ENCODE assay signal across 8 mouse cellular contexts in genomic region chr7:99539201-99539891, GRCm38 (mm10). TPM values are rescaled to one million over a fixed set of nuclear protein-coding genes. Genes with fewer than 3 reads are reported as not detected.
DNase-seq lines count a peak whose midpoint lies in the region; ATAC-seq and TF ChIP-seq lines count a peak whose summit lies in the region.

No protein-coding gene starts in this region.

- no peak for ATAC-seq in embryonic facial prominence, embryonic 14.5 days (ENCODE audit: low read depth)
- no peak for ATAC-seq in stomach, embryonic 16.5 days (ENCODE audit: insufficient read depth, low FRiP score)
- ATAC-seq in monocyte, adult 5-6 weeks (replicated peaks; ENCODE audit: insufficient number of reproducible peaks, low FRiP score, low TSS enrichment, poor library complexity, severe bottlenecking) = no peak

- no peaks in the 10 kb centered on the region for H3K27me3 ChIP-seq in embryonic facial prominence, embryonic 14.5 days (replicated peaks; ENCODE audit: control insufficient read depth, insufficient read depth, low read length)
- no peaks in the 10 kb centered on the region for H3K27me3 ChIP-seq in stomach, embryonic 16.5 days (ENCODE audit: control insufficient read depth, insufficient read depth, low read length)

- peaks cover 14% of the 10 kb centered on the region; the same call in 1 of the 2 replicates for H3K4me1 ChIP-seq in embryonic facial prominence, embryonic 14.5 days (ENCODE audit: control insufficient read depth, insufficient read depth, low read length)
- H3K4me1 ChIP-seq in stomach, embryonic 16.5 days (ENCODE audit: control insufficient read depth, insufficient read depth, low read length) = peaks cover 54% of the 10 kb centered on the region

- peak overlapping the region; percentile 13; the same call in 1 of the 2 replicates for H3K4me2 ChIP-seq in embryonic facial prominence, embryonic 14.5 days (ENCODE audit: low read depth, low read length)
- H3K4me2 ChIP-seq in stomach, embryonic 16.5 days (ENCODE audit: low read depth, low read length) = peak overlapping the region; percentile 26

- H3K9ac ChIP-seq in embryonic facial prominence, embryonic 14.5 days (ENCODE audit: low read depth, low read length) = no peak overlapping the region
- H3K9ac ChIP-seq in stomach, embryonic 16.5 days (ENCODE audit: low read length) = peak overlapping the region; percentile 44; the same call in 1 of the 2 replicates

- no peaks in the 10 kb centered on the region for H3K36me3 ChIP-seq in embryonic facial prominence, embryonic 14.5 days (ENCODE audit: control insufficient read depth, insufficient read depth, low read length)
- no peaks in the 10 kb centered on the region for H3K36me3 ChIP-seq in stomach, embryonic 16.5 days (ENCODE audit: control insufficient read depth, insufficient read depth, low read length)

- intact Hi-C loops in left cerebral cortex, adult 2 months (cut with DNase I) = no loop called here
- intact Hi-C loops in heart, postnatal 25 days (cut with DNase I) = loop anchor here (5.0 kb wide), 1 partner anchor 37 kb away; no protein-coding TSS in a partner anchor

- peak overlapping the region; percentile 19 for H3K4me3 ChIP-seq in left cerebral cortex, adult 2 months
- H3K4me3 ChIP-seq in embryonic facial prominence, embryonic 14.5 days (ENCODE audit: low read depth, low read length) = no peak overlapping the region
- no peak overlapping the region for H3K4me3 ChIP-seq in stomach, embryonic 16.5 days (replicated peaks; ENCODE audit: low read length)

- no peak for TF ChIP-seq CTCF in left cerebral cortex, adult 2 months (IDR thresholded peaks at IDR 0.05)

- peak overlapping the region; percentile 56 for H3K27ac ChIP-seq in left cerebral cortex, adult 2 months
- no peak overlapping the region for H3K27ac ChIP-seq in embryonic facial prominence, embryonic 14.5 days (replicated peaks; ENCODE audit: low read depth, low read length)
- H3K27ac ChIP-seq in stomach, embryonic 16.5 days (ENCODE audit: low read length) = peak overlapping the region; percentile 36

- DNase-seq in left cerebral cortex, adult 2 months (ENCODE audit: extremely low spot score in 1 of 2, low spot score in 2 of 2) = peak in 1 of 2 experiments; percentile 52
- DNase-seq in left cerebral cortex, adult 11 months (ENCODE audit: low spot score) = no peak
- peak; percentile 71 for DNase-seq in embryonic facial prominence, embryonic 14.5 days (ENCODE audit: low spot score)
- DNase-seq in heart, postnatal 25 days (ENCODE audit: low spot score) = peak; percentile 71
- peak; percentile 67 to 72 for DNase-seq in kidney, postnatal 36 days
- peak; percentile 72 to 88 for DNase-seq in lung, postnatal 4 days

- no peaks in the 10 kb centered on the region for H3K9me3 ChIP-seq in embryonic facial prominence, embryonic 14.5 days (ENCODE audit: control insufficient read depth, low read length)
- H3K9me3 ChIP-seq in stomach, embryonic 16.5 days (replicated peaks; ENCODE audit: control insufficient read depth, low read length) = no peaks in the 10 kb centered on the region

- WGBS in embryonic facial prominence, embryonic 14.5 days = 24% methylated on average over 8 of the region's 8 CpGs
- 29% methylated on average over 8 of the region's 8 CpGs for WGBS in stomach, embryonic 16.5 days

RNA-seq across cellular contexts. Expression of gene Arrb1, which starts 4.1 kb away (rescaled TPM):
- 100 to 1,000 TPM; 193 to 197 TPM for total RNA-seq in left cerebral cortex, adult 2 months (2021)
- polyA plus RNA-seq in embryonic facial prominence, embryonic 14.5 days (2014; fragmentation: Nextera tagmentation; extraction: Ambion mirVana) = 2.8 and 3.8 TPM in 2 replicates
- total RNA-seq in heart, postnatal 25 days (2021) = 10 to 100 TPM; 17.2 to 26.4 TPM
- polyA plus RNA-seq in stomach, embryonic 16.5 days (2015; fragmentation: Nextera tagmentation; extraction: Ambion mirVana) = 12.6 and 13.6 TPM in 2 replicates
- total RNA-seq in monocyte, adult 5-6 weeks (2017) = 70.1 to 101 TPM (median 79.0 TPM) in 3 replicates

RNA-seq across cellular contexts. Expression of gene Rps3, which starts 55.8 kb away (rescaled TPM):
- total RNA-seq in left cerebral cortex, adult 2 months (2021) = 100 to 1,000 TPM; 223 to 241 TPM
- polyA plus RNA-seq in embryonic facial prominence, embryonic 14.5 days (2014; fragmentation: Nextera tagmentation; extraction: Ambion mirVana) = 876 and 912 TPM in 2 replicates
- total RNA-seq in heart, postnatal 25 days (2021) = 100 to 1,000 TPM; 306 to 340 TPM
- polyA plus RNA-seq in stomach, embryonic 16.5 days (2015; fragmentation: Nextera tagmentation; extraction: Ambion mirVana) = 699 and 743 TPM in 2 replicates
- total RNA-seq in monocyte, adult 5-6 weeks (2017) = 1,253 to 1,571 TPM (median 1,557 TPM) in 3 replicates
